Mouse (Mus musculus) macrophage (primary cell): ENCODE results near the gene Nle1. TPM values are rescaled to one million over a fixed set of nuclear protein-coding genes. Genes with fewer than 3 reads are reported as not detected.
"Not testable (repeated sequence)": the region's sequence is repeated elsewhere in the genome, so short reads cannot be mapped to it uniquely, and the experiment has no call there.

Experiments
- H3K27ac ChIP-seq: fragments of 350-480 bp; formaldehyde crosslinking; 2 replicates; pipeline ENCODE4 v1.9.0; 2021
- H3K36me3 ChIP-seq: fragments of 350-480 bp; formaldehyde crosslinking; 2 replicates; pipeline ENCODE4 v1.9.0; 2021; ENCODE audit errors: inconsistent target
- H3K4me3 ChIP-seq: fragments of 350-480 bp; formaldehyde crosslinking; 2 replicates; pipeline ENCODE4 v1.9.0; 2021; ENCODE audit errors: inconsistent target
- H3K79me2 ChIP-seq: fragments of 350-480 bp; formaldehyde crosslinking; 2 replicates; pipeline ENCODE4 v1.9.0; 2021; ENCODE audit errors: inconsistent target
- WGBS: methylation state at CpG from one replicate; pipeline ENCODE4 v1.1.7; 2026; ENCODE audit warnings: inconsistent platforms; ENCODE audit not compliant: missing documents; 5-methylcytosine and 5-hydroxymethylcytosine counted together
- polyA plus RNA-seq: library from polyadenylated mRNA; stranded (reverse); fragments of 250-400 nt; gene quantifications from 3 replicates; pipeline ENCODE4 v1.2.4, GENCODE M21; 2018; ENCODE audit warnings: inconsistent platforms
- total RNA-seq, 78 experiments: library from RNA; depleted of rRNA; stranded (reverse); fragments of 250-400 nt; gene quantifications; 1 replicate in 9 of 78; 2 replicates in 24 of 78; 3 replicates in 43 of 78; 4 replicates in 2 of 78; pipeline ENCODE4 v1.2.4; 2018; ENCODE audit warnings: inconsistent platforms in 56 of 78

Nle1 gene
- total RNA-seq (2018; cell fraction: chromatin; rRNA removed), result 10 to 100 TPM in 19 of 26 experiments, 1 to 10 TPM in 7; 3.0 to 36.5 (median 15.5) TPM
- 1 to 10 TPM; 1.9 to 5.6 (median 3.9) TPM for total RNA-seq (2018; cell fraction: cytosol; rRNA removed)
- 10 to 100 TPM in 12 of 26 experiments, 1 to 10 TPM in 14; 2.0 to 28.4 (median 7.1) TPM for total RNA-seq (2018; cell fraction: nucleus; rRNA removed)
- 3.3 to 10.8 TPM (median 3.7 TPM) in 3 replicates for polyA plus RNA-seq

DNA sequence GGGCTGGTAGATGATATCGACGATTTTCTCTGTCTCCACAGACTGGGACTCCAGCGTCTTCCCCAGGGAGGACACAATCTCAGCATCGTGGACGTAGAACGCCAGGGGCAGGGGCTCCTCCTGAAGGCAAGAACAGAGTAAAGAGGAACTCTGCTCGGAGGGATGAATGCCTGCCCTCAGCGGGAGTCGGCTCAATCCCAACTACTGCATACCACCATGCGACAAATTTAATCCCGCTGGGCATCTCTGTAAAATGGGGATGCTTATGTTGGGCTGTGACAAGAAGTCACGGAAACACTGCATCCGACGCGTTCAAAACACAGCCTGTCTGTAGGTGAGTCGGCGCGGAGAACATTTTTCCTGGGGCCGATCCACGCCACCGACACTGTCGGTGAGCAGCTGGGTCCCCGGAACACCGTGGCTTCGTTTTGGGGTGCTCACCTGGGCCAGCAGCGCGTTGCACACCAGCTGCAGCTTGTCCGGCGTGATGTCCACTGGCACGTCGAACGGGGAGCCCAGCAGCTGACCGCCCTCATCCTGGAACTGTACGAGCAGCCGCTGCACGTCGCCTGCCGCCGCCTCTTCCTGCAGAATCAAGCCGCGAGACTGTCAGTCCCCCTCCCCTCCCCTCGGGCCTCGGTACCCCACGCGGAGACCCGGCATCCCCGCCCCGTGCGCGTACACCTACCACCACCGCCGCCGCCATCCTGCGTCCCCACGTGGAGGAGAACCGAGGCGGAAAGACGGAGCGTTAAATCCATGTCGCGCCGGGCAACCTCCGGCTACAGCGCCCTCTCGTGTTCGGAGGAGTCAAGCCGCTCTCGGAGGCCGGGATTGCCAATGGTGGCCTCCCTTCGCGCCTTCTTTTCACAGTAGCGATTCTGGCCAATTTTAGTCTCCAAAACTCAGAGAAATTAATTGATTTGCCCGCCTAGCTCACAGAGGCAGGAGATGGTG, at the start of gene Nle1:
Gene Nle1, minus strand, starts transcription at position 761 of the 957 bp plus-strand sequence.
- 2% methylated on average over 69 of the region's 73 CpGs for WGBS
- no peak within 1 kb of the TSS for H3K27ac ChIP-seq
- H3K79me2 ChIP-seq, result no peaks in the 10 kb centered on the region; the same call in 1 of the 2 replicates
- peak within 1 kb of the TSS; percentile 62 for H3K4me3 ChIP-seq
- peaks cover 16% of the 10 kb centered on the region; the same call in 1 of the 2 replicates for H3K36me3 ChIP-seq

DNA sequence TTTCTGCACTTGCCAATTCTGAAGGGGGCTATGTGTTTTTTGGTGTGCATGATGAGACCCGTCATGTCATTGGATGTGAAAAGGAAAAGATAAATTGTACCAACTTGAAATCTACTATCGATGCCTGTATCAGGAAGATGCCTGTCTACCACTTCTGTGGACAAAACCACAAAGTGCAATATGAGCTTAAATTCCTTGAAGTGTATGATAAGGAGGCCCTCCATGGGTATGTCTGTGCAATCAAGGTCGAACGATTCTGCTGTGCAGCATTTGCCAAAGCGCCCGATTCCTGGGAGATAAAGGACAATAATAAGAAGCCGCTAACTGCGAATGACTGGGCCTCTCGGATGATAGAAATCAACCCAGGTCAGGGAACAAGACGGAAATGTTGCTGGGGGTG, 48.7 kb upstream of the Nle1 start:
- H3K79me2 ChIP-seq, result peaks cover 88% of the 10 kb centered on the region
- H3K27ac ChIP-seq, result no peak overlapping the region
- H3K36me3 ChIP-seq, result peaks cover 69% of the 10 kb centered on the region
- no peak overlapping the region for H3K4me3 ChIP-seq
- WGBS, result 91% methylated on average over 9 of the region's 10 CpGs

DNA sequence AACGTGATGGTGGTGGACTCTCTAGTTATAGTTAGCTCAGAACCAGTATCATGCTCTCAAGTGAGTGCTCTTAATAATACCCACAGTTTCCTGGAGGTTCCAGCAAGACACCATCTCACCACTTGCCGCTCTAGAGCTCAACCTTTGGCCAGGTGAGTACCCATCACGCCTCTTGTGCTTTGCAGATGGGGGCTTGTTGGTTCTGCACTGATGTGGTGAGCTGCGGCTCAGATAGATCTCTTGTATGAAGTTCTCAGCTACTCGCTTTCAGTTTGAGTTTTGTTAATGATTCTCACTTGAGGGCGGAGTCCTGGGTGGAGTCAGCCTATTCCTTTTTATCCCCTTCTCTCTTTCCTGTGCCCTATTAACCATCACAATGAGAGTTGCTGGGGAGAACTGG, 46.4 kb upstream of the Nle1 start:
- Histone ChIP-seq H3K36me3 (peaks cover 46% of the 10 kb centered on the region), H3K79me2 (peaks cover 68% of the 10 kb centered on the region), H3K4me3 (no peak overlapping the region), H3K27ac (no peak overlapping the region)
- 82% methylated on average over 5 of the region's 6 CpGs for WGBS

DNA sequence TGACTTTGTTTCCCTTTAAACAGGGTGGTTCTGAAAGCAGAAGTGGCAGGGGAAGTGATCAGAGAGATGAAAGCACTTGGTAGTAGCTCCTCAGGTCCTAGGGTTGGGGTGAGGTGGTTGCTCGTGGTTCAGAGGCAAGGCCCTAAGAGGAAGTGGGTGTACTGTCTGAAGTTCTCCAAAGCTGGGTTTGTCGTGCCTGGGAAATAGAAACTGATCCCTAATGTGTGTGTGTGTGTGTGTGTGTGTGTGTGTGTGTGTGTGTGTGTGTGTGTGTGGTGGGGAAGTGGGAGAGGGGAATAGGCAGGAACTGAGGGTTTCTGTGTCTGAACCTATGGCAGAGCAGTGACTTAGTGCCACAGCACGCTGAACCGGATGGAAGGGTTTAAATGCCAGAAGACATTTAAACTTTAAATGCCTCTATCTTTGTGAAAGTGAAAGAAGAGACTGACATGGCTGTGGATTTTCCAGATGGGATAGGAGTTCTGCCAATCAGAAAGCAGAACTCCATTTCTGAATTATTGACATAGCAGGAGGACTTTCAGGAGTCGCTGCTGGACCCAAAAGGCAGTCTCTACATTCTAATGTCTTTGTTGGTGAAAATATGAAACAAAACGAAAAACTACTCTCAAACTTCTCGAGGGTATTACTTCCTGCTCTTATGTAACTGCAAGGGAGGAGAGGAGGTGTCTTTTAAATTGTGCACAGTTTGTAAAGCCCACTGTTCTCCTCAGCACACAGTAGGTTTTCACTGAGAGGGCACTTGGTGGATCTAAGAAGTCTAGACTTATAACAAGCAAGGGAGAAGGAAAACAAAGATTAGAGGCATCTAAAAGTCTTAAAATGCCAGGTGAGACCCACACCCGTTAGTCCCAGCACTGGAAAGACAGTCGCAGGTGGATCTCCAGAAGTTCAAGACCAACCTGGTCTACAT, 44.7 kb upstream of the Nle1 start:
- 19% methylated on average over 9 of the region's 9 CpGs for WGBS
- Histone ChIP-seq H3K27ac (peak overlapping the region; percentile 85), H3K4me3 (peak overlapping the region; percentile 84), H3K36me3 (peaks cover 28% of the 10 kb centered on the region), H3K79me2 (peaks cover 50% of the 10 kb centered on the region)

DNA sequence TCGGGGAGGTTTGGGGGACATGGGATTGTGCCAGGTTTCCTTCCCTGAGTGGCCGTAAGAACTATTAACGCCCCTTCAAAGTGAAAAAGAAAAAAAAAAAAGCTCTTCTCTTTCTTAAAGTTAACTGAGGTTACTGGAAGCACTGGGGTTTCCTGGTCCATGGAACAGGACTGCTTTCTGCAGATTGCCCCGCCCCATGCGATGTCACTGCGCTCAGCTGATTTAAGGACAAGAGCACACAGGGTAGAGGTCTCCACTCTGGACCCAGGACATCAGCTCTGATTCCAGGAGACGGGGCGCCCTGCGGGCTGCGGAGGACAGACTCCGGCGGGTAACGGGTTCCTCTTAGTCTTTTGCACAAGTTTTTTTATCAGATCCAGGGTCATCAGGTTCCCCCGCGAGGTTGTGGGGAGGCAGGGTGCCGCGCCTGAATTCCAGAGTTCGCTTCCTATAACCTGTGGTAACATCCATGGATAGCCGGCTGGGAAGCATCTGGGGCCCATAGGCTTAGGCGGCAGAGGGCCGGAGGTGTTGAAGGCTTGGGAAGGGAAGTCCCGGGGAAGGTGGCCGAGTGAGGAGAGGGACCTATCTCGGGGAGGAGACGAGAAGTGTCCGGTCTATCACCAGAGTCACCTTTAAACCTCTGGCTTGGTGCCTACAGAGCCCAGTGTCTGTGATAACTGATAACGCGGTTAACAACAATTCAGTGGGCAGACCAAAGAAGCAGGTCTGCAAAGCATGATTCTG, 43.8 kb upstream of the Nle1 start:
- peaks cover 42% of the 10 kb centered on the region for H3K79me2 ChIP-seq
- WGBS, result under 1% methylated on average over 28 of the region's 28 CpGs
- H3K36me3 ChIP-seq, result peaks cover 20% of the 10 kb centered on the region
- peak overlapping the region; percentile 85 for H3K27ac ChIP-seq
- H3K4me3 ChIP-seq, result peak overlapping the region; percentile 84

DNA sequence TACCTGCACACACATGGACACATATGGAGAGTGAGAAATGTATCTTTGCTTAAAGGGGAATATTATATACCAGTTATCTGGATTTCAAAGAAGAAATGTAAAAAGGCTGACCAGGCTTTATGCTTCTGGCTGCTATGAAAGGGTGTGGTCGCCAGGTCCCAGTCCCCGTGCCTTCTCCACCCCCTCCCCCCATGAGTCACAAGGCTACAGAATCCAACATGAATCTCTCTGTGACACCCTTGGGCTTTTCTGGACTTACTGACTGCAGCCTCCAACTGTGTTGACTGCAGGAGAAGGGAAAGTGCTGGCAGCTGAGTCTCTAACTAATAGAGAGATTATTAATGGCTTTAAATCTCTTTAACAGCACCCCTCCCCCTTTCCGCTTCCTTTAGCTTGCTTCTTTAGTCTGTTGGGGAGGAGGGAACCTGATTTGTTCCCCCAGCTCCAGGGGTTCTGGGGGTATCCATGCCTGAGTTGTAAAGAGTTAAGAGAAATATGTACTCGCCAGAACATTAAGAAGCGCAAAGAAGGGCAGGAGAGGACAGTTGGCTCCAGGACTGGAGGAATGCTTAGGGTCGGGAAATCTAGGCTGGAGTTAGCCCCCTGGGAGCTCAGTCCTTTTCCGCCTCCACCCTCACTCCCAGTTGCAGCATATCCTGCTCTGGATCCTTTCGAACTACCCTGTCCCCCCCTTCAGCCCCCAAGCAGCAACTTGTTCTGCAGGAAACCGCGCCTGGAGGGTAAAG, 42.7 kb upstream of the Nle1 start, which contains the start of gene Slfn5:
Gene Slfn5, plus strand, starts transcription at position 614 of the 746 bp plus-strand sequence.
- H3K4me3 ChIP-seq, result peak within 1 kb of the TSS; percentile 84
- 79% methylated on average over 8 of the region's 10 CpGs for WGBS
- H3K79me2 ChIP-seq, result peaks cover 31% of the 10 kb centered on the region
- H3K36me3 ChIP-seq, result peaks cover 9% of the 10 kb centered on the region
- H3K27ac ChIP-seq, result peak within 1 kb of the TSS; percentile 85

DNA sequence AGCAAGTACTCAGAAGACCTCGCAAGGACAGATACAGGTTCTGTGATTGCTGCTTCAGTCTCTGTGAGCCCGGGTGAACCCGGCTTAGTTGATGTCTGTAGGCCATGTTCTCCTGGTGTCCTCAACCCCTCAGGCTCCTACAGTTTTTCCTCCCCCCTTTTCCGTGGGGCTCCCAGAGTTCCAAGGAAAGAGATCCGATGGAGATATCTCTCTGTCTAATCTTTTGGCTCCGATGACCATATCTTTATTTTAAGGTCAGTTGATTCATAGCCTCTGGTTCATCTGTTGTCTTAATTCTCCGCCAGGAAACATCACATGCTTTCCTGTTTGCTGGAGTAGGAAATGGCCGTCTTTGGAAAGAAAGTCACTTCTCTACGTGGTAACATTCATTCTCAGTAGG, 40.8 kb upstream of the Nle1 start:
- Histone ChIP-seq H3K36me3 (no peaks in the 10 kb centered on the region), H3K4me3 (no peak overlapping the region), H3K79me2 (peaks cover 12% of the 10 kb centered on the region), H3K27ac (no peak overlapping the region)
- WGBS, result 86% methylated on average over 7 of the region's 9 CpGs

DNA sequence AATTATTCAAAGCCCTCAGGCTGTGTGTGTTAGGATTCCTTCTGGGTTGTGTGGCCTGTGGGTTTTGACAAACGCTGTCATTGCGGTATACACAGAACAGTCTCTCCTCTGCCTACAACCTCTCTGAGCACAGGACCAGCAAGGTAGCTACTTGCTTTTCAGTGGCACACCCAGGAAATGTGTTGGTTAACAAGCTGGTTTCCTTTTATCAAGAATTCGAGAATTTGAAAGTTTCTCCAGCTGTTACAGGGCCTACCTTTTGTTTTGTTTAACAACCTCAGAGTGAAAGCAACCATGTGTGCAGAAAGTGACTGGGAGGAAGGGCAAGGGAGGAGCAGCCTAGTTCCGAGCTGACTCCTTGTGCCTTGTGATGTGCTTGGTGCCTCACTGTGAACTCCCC, 39.2 kb upstream of the Nle1 start:
- no peaks in the 10 kb centered on the region for H3K36me3 ChIP-seq
- no peak overlapping the region for H3K27ac ChIP-seq
- no peak overlapping the region for H3K4me3 ChIP-seq
- H3K79me2 ChIP-seq, result no peaks in the 10 kb centered on the region
- 69% methylated on average over 4 of the region's 4 CpGs for WGBS

DNA sequence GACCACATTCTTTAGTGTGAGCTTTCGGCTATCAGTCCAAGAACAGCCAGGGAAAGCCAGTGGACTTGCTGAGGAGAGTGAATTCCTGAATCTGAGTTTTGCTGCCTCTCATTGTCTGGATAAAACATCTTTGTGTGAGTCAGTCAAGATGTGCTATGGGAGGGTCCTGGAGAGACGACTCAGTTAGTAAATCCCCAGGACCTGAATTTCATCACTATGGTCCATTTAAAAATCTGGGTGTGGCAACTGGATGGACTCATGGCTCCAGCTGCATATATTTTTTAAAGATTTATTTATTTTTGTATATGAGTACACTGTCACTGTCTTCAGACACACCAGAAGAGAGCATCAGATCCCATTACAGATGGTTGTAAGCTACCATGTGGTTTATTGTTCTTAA, 37.4 kb upstream of the Nle1 start:
- H3K4me3 ChIP-seq, result no peak overlapping the region
- H3K79me2 ChIP-seq, result no peaks in the 10 kb centered on the region
- 92% methylated on average over 2 of the region's 2 CpGs for WGBS
- no peaks in the 10 kb centered on the region for H3K36me3 ChIP-seq
- H3K27ac ChIP-seq, result no peak overlapping the region

DNA sequence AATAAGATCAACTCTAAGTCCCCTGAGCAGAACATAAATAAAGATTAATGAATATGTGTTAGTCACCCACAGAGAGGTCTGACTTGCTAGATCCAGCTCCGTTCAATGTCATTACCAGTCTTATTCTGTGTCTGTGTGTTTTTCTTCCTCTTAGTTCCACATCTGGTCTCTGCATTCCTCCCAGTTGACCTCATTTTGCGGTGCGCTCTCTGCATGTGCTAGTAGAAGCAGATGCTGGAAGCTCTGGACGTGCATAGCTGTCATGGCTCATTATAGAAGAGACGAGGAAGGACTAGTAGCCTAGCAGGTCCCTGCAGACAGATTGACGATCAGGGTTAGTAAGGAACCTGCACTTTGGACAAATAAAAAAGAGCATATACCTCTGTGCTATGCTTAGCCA, 35.1 kb upstream of the Nle1 start:
- Histone ChIP-seq H3K79me2 (no peaks in the 10 kb centered on the region), H3K36me3 (no peaks in the 10 kb centered on the region), H3K4me3 (no peak overlapping the region), H3K27ac (no peak overlapping the region)
- 82% methylated on average over 6 of the region's 6 CpGs for WGBS

DNA sequence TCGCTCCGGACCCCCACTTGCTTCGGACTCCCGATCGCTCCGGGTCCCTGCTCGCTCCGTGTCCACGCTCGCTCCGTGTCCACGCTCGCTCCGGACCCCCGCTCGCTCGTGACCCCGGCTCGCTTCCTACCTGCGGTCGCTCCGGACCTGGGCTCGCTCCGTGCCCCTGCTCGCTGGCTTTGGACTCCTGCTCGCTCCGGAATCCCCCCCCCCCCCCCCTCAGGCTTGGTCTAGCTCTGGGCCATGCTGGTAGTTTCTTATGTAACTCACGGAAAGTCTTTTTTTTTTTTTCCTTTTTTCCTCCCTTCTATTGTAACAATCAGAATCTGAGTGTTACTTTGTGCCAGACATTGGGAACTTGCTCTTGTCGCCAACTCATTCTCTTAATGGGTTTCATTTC, 25.0 kb upstream of the Nle1 start:
- no peak overlapping the region for H3K4me3 ChIP-seq

DNA sequence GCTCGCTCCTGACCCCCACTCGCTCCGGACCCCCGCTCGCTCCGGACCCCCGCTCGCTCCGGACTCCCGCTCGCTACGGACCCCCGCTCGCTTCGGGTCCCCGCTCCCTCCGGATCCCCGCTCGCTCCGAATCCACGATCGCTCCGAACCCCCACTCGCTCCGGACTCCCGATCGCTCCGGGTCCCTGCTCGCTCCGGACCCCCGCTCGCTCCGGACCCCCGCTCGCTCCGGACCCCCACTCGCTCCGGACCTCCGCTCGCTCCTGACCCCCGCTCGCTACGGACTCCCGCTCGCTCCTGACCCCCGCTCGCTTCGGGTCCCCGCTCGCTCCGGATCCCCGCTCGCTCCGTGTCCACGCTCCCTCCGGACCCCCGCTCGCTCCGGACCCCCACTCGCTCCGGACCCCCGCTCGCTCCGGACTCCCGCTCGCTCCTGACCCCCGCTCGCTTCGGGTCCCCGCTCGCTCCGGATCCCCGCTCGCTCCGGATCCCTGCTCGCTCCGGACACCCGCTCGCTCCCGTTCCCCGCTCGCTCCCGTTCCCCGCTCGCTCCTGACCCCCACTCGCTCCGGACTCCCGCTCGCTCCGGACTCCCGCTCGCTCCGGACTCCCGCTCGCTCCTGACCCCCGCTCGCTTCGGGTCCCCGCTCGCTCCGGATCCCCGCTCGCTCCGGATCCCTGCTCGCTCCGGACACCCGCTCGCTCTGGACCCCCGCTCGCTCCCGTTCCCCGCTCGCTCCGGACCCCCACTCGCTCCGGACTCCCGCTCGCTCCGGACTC, 23.6 kb upstream of the Nle1 start:
- not testable (repeated sequence) for H3K36me3 ChIP-seq, H3K4me3 ChIP-seq, H3K27ac ChIP-seq, H3K79me2 ChIP-seq
- 2% methylated on average over 24 of the region's 119 CpGs for WGBS

More for the DNA sequence above, 25.0 kb upstream of the Nle1 start:
- no peak overlapping the region for H3K27ac ChIP-seq
- 6% methylated on average over 16 of the region's 29 CpGs for WGBS
- no peaks in the 10 kb centered on the region for H3K79me2 ChIP-seq
- no peaks in the 10 kb centered on the region for H3K36me3 ChIP-seq

DNA sequence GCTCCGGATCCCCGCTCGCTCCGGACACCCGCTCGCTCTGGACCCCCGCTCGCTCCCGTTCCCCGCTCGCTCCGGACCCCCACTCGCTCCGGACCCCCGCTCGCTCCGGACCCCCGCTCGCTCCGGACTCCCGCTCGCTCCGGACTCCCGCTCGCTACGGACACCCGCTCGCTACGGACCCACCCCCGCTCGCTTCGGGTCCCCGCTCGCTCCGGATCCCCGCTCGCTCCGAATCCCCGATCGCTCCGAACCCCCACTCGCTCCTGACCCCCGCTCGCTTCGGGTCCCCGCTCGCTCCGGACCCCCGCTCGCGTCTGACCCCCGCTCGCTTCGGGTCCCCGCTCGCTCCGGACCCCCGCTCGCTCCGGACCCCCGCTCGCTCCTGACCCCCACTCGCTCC, 22.9 kb upstream of the Nle1 start:
- H3K27ac ChIP-seq, H3K4me3 ChIP-seq: not testable (repeated sequence)
- WGBS, result 5% methylated on average over 31 of the region's 63 CpGs

More for the DNA sequence above, 22.9 kb upstream of the Nle1 start:
- not testable (repeated sequence) for H3K79me2 ChIP-seq, H3K36me3 ChIP-seq
